Mouse (Mus musculus) hindbrain, embryonic 12.5 days (tissue): ENCODE data around the gene Mlst8. TPM values are rescaled to one million over a fixed set of nuclear protein-coding genes. Genes with fewer than 3 reads are reported as not detected.

Source experiments
- ATAC-seq: fragments of 200-750 bp; cut with Nextera tagmentation; 2 replicates; pipeline ENCODE4 v1.8.0; 2017; ENCODE audit warnings: moderate TSS enrichment; ENCODE audit not compliant: low FRiP score
- H3K27ac ChIP-seq: fragments of 300-500 bp; sonication (generic); 2 replicates; pipeline ENCODE4 v1.5.1; 2016; ENCODE audit warnings: mild to moderate bottlenecking
- H3K27me3 ChIP-seq: fragments of 300-500 bp; sonication (generic); 2 replicates; pipeline ENCODE4 v1.6.1; 2016; ENCODE audit warnings: mild to moderate bottlenecking
- H3K36me3 ChIP-seq: fragments of 300-500 bp; sonication (generic); 2 replicates; pipeline ENCODE4 v1.6.1; 2016; ENCODE audit warnings: mild to moderate bottlenecking
- H3K4me1 ChIP-seq: fragments of 300-500 bp; sonication (generic); 2 replicates; pipeline ENCODE4 v1.6.1; 2016
- H3K4me2 ChIP-seq: fragments of 300-500 bp; sonication (generic); replicated peaks from 2 replicates; pipeline ENCODE4 v1.6.1; 2016; ENCODE audit warnings: mild to moderate bottlenecking
- H3K4me3 ChIP-seq: fragments of 300-500 bp; sonication (generic); 2 replicates; pipeline ENCODE4 v1.5.1; 2016; ENCODE audit warnings: mild to moderate bottlenecking
- H3K9ac ChIP-seq: fragments of 300-500 bp; sonication (generic); 2 replicates; pipeline ENCODE4 v1.6.1; 2016; ENCODE audit warnings: mild to moderate bottlenecking, moderate library complexity
- H3K9me3 ChIP-seq: fragments of 300-500 bp; sonication (generic); replicated peaks from 2 replicates; pipeline ENCODE4 v1.6.1; 2016; ENCODE audit warnings: mild to moderate bottlenecking
- WGBS: fragments of 180-500 bp; shearing (Covaris S2); methylation state at CpG from one replicate; pipeline ENCODE4 v1.1.7; 2016; 5-methylcytosine and 5-hydroxymethylcytosine counted together
- polyA plus RNA-seq: library from polyadenylated mRNA; unstranded; fragments of >200 nt; fragmentation: Nextera tagmentation; extraction: Ambion mirVana; gene quantifications from 2 replicates; pipeline ENCODE4 v1.2.1, GENCODE M21; 2016

Gene Mlst8
- polyA plus RNA-seq, 1 experiment from 2014 or later = 36.9 TPM

DNA sequence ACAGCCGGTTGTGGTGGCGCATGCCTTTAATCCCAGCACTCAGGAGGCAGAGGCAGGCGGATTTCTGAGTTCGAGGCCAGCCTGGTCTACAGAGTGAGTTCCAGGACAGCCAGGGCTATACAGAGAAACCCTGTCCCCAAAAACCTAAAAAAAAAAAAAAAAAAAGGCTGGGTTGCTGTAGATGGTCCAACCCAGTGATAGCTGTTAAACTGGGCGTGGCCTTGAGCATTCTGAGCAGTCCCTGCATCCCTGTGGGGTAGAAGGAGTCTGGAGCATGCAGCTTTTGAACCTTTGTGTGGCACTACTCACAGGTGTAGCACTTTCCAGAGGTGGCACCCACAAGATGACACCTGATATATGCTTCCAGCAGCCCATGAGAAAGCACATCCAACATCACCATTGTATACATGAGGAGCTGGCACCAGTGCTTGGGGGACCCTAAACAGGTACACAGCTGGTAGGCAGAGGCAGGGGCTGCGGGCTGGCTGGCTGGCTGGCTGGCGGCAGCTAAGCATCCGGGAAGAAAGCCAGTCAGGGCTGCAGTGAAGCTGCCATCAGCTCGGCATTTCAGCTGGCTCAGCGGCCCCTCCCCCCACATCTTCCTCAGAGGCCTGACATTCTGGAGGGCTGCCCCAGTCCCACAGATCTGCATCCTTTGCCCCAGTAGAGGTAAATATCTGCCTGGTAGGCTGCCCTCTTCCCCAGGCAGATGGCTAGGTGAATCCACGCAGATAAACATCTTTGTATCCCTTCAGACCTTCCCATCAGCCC lies 6.4 kb upstream of the Mlst8 start:
- H3K4me1 ChIP-seq = peaks cover 25% of the 10 kb centered on the region
- H3K9ac ChIP-seq = 0 out of 2 replicates have a peak overlapping the region, but pooled peaks have one; percentile 43
- H3K4me3 ChIP-seq = no peak overlapping the region
- no peaks in the 10 kb centered on the region for H3K9me3 ChIP-seq
- 50% methylated on average over 11 of the region's 11 CpGs for WGBS
- peak overlapping the region; percentile 23; the same call in 1 of the 2 replicates for H3K4me2 ChIP-seq
- H3K27ac ChIP-seq = peak overlapping the region; percentile 55
- peaks cover 2% of the 10 kb centered on the region; the same call in 1 of the 2 replicates for H3K27me3 ChIP-seq
- no peaks in the 10 kb centered on the region for H3K36me3 ChIP-seq
- no peak for ATAC-seq

DNA sequence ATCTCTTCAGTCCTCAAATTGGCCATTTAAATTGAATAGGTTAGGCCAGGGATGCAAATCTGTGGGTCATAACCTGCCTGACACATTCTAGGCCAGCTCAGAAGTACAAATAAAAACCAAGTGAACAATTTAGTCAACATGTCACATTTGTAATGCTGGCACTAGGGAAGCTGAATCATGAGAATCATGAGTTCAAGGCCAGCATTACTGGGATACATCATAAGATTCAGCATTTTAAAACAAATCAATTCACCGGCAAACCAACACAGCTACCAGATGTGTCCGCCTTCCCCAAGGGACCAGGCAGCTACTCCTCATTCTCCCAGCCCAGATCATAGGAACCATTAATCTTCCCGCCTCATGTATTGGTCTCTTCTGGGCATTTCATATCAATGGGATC lies 4.6 kb upstream of the Mlst8 start:
- Histone ChIP-seq H3K4me2 (no peak overlapping the region), H3K36me3 (no peaks in the 10 kb centered on the region), H3K9ac (no peak overlapping the region), H3K9me3 (no peaks in the 10 kb centered on the region), H3K27me3 (peaks cover 2% of the 10 kb centered on the region; the same call in 1 of the 2 replicates), H3K4me1 (peaks cover 13% of the 10 kb centered on the region), H3K4me3 (no peak overlapping the region), H3K27ac (no peak overlapping the region)
- 67% methylated on average over 3 of the region's 3 CpGs for WGBS
- no peak for ATAC-seq

DNA sequence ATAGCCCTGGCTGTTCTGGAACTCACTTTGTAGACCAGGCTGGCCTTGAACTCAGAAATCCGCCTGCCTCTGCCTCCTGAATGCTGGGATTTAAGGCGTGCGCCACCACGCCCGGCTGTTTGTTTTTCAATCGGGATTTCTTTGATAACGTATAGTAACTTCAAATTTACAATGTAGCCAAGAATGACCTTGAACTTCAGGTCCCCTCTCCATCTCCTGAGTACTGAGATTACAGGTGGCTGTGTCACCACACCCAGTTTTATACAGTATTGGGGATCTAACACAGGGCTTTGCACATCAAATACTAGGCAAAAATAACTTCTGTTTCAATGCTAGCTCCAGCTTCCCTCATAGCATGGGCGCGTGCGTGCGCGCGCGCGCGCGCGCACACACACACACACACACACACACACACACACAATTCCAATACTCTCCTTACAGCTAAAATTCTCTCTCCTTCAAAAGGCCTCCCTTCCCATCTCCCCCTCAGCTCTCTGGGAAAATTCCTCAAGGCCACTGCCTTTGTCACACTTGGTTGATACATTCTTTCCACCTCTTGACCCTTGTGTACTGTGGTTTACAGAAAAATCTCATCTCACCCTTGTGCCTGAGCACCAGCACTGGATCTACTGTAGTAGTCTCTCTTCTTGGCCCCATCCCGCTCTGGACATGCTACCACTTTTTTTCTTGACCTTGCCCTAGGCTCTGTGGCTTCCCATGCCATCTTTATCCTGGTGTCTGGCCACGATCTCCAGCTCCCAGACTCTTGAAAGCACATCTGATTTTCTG lies 2.3 kb upstream of the Mlst8 start:
- WGBS = 94% methylated on average over 20 of the region's 20 CpGs
- ATAC-seq = no peak

DNA sequence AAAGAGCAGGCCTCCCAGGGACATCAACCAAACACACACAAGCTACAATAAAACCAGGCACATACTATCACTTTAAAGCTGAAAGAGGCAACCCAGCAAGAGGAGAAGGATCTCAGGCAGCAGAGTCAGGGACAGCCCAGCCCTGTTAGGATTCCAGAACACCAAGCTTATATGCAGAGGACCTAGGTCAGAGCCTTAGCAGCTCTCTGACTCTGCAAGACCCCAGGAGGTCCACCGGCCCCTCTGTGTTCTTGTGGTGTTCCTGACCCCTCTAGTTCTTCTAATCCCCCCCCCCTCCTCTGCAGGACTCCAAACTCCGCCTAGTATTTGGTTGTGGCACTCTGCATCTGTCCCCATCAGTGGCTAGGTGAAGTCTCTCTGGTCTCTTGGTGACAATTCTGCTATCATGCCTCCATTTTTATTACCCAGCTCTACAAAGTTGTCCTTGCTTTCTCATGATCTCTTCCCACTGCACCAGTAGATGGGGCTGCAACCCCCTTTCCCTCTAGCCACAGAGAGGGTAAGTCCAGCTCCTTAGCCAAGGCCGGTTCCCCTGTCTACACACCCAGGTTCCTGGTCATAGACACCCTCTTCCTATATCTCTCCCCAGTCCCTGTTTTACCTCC lies 1.4 kb upstream of the Mlst8 start:
- no peak overlapping the region for H3K4me3 ChIP-seq
- no peaks in the 10 kb centered on the region for H3K9me3 ChIP-seq
- H3K4me1 ChIP-seq = peaks cover 14% of the 10 kb centered on the region
- peaks cover 22% of the 10 kb centered on the region for H3K36me3 ChIP-seq
- 40% methylated on average over 3 of the region's 3 CpGs for WGBS
- no peak overlapping the region for H3K9ac ChIP-seq
- no peak overlapping the region for H3K4me2 ChIP-seq
- no peak overlapping the region for H3K27ac ChIP-seq
- ATAC-seq = no peak
- 0 out of 2 replicates have a peak, but pooled peaks cover 2% of the 10 kb centered on the region for H3K27me3 ChIP-seq

More for the DNA sequence above, 2.3 kb upstream of the Mlst8 start:
- H3K9me3 ChIP-seq = no peaks in the 10 kb centered on the region
- H3K36me3 ChIP-seq = peaks cover 13% of the 10 kb centered on the region
- H3K4me3 ChIP-seq = no peak overlapping the region
- H3K4me2 ChIP-seq = no peak overlapping the region
- peaks cover 18% of the 10 kb centered on the region for H3K4me1 ChIP-seq
- no peak overlapping the region for H3K27ac ChIP-seq
- 0 out of 2 replicates have a peak, but pooled peaks cover 2% of the 10 kb centered on the region for H3K27me3 ChIP-seq
- no peak overlapping the region for H3K9ac ChIP-seq

DNA sequence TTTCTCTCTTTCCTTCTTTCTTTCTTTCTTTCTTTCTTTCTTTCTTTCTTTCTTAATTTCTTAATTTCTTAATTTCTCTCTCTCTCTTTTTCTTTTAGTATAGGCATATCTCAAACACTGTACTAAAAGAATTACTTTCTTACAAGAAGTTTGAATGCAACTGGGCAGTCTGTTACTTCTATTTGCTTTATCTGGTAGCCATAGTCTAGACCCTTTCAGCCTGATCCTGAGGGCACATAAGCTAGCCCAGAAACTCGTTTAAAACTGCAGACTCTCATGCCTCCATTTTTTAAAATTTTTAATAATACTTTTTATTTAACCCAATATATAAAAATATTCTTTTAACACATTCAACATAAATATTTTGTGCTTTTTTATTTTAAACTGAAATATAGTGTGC lies 553 bp upstream of the Mlst8 start:
- WGBS = 35% methylated on average over 1 of the region's 1 CpGs
- H3K4me3 ChIP-seq = peak overlapping the region; percentile 76
- H3K4me2 ChIP-seq = peak overlapping the region; percentile 62
- peaks cover 31% of the 10 kb centered on the region for H3K36me3 ChIP-seq
- H3K27me3 ChIP-seq = no peaks in the 10 kb centered on the region
- H3K4me1 ChIP-seq = peaks cover 15% of the 10 kb centered on the region
- no peak for ATAC-seq
- H3K27ac ChIP-seq = peak overlapping the region; percentile 64; the same call in 1 of the 2 replicates
- H3K9ac ChIP-seq = 0 out of 2 replicates have a peak overlapping the region, but pooled peaks have one; percentile 43
- no peaks in the 10 kb centered on the region for H3K9me3 ChIP-seq

DNA sequence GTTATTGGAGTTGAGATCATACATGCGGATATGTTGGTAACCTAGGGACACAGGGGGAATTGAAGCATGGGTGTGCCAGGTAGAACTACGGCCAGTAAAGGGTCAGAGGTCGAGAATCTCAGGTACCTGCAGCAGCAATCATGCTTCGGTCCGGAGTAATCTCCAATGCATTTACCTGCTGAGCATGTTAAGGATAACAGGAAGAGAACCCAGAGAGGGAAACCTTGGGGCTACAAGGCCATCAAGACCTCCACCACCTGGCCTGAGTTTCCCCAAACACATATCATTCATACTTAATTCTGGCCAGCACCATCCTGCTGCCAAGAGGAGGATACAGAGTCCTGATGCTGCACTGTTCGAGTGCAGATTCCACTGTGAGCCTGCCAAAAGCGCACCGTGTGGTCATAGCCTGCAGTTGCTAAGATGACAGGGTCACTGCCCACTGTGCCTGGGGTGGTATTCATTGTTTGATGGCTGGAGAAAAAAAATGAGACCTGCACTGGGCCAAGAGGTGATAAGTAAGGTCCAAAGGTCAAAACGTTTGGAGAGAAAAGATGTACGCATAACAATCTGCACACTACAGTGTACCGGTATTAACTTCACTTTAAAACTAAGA lies 785 bp downstream of the Mlst8 start:
- ATAC-seq = peak; percentile 11
- Histone ChIP-seq H3K9me3 (no peaks in the 10 kb centered on the region), H3K36me3 (peaks cover 44% of the 10 kb centered on the region), H3K9ac (peak overlapping the region; percentile 85), H3K27ac (peak overlapping the region; percentile 97; the same call in 1 of the 2 replicates), H3K4me1 (peaks cover 25% of the 10 kb centered on the region), H3K27me3 (no peaks in the 10 kb centered on the region), H3K4me3 (peak overlapping the region; percentile 76), H3K4me2 (peak overlapping the region; percentile 62)
- 52% methylated on average over 11 of the region's 11 CpGs for WGBS

DNA sequence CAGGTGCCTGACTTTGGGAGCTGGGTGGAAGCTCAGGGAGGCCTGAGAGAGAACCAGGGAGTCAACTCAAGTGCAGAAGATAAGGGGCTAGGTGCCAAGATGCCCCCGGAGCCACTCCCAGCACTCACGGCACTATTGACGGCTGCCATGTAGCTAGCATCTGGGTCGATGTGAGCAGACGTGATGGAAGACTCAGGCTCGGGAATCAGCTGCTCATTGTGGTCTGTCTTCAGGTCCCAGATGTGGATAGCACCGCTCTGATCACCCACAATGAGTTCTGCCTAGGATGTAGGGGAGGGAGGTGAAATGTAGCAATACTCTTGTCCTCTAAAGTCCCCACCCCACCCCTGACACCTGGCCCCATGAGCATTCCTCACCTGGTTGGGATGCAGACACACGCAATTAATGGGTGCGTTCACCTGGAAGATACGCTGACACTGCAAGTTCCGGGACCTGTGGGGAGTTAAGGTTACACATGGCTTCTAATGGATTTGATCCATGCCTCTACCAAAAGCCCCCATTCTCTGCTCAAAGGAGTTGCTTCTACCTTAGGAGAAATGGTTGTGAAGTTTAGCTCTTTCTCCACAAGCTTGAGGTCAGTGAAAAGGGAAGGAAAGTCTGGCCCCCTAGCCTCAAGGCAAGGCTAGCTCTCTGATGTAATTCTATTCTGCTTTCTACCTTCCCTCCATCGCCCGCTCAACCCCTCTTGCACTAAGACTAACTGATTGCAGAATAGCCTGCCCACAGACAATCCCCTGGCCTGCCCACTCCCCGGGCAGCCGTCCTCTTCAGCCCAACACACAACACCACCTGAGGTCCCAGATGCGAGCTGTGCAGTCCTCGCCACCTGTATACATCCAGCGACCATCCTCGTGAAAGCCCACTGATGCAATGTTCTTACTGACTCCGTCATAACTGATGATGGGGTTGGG lies 1.6 kb downstream of the Mlst8 start:
- 93% methylated on average over 20 of the region's 20 CpGs for WGBS
- Histone ChIP-seq H3K9ac (peak overlapping the region; percentile 85), H3K27me3 (no peaks in the 10 kb centered on the region), H3K4me2 (peak overlapping the region; percentile 62; the same call in 1 of the 2 replicates), H3K4me3 (no peak overlapping the region), H3K27ac (no peak overlapping the region), H3K9me3 (no peaks in the 10 kb centered on the region), H3K36me3 (peaks cover 44% of the 10 kb centered on the region), H3K4me1 (peaks cover 32% of the 10 kb centered on the region)
- ATAC-seq = no peak

DNA sequence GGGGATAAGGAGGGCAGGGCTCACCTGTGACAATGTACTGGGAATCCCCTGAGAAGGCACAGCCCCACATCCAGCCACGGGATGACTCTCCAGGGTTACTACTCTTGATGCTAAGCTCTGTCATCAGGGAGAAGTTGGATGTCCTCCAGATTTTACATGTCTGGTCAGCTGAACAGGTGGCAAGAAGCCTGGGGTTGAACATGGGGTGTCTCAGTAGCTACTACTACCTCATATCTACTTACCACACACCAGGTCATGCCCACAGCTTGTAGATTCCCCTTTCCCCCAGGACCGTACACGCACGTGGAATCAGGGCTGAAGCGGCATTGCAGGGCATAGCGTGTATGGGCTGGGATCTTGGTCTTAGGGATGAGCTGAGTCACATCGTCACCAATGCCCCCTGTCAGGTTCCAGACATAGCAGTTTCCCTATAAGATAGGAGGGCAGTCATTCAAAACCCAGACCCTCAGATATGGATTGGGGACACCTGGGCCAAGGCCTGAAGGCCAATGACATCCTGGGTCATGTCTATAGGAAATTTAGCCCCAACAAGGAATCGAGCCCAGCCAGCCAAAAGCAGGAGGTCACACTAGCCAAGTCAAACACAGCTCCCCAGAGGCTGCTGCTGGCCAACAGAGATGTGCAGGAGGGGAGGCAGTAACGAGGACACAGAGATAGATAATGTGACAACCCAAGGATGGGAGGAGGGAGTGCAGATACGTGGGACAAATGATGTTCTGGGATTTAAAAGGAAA lies 2.7 kb downstream of the Mlst8 start:
- H3K36me3 ChIP-seq = peaks cover 44% of the 10 kb centered on the region

DNA sequence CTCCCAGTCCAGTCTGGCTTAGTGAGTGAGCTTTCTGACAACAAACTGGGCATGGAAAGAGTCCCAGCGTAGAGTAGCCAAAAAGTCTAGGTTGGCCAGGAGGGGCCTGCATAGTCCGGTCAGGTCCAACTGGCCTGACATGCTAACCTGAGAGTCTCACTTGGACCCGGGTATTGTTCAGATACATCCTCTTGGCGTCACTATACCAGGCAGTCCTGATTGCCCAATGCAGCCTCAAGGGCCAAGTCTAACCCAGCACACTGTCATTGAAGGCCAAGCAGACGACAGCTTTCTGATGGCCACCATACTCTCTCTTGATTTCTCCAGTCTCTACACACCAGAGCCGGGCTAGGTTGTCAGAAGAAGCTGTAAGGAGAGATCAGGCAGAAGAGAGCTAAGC lies 3.3 kb downstream of the Mlst8 start:
- H3K4me2 ChIP-seq = no peak overlapping the region
- H3K9ac ChIP-seq = no peak overlapping the region
- peaks cover 47% of the 10 kb centered on the region for H3K4me1 ChIP-seq
- WGBS = 89% methylated on average over 6 of the region's 6 CpGs
- H3K27ac ChIP-seq = no peak overlapping the region
- peaks cover 44% of the 10 kb centered on the region for H3K36me3 ChIP-seq
- H3K4me3 ChIP-seq = no peak overlapping the region
- no peaks in the 10 kb centered on the region for H3K27me3 ChIP-seq
- ATAC-seq = no peak
- no peaks in the 10 kb centered on the region for H3K9me3 ChIP-seq

More for the DNA sequence above, 2.7 kb downstream of the Mlst8 start:
- Histone ChIP-seq H3K4me2 (no peak overlapping the region), H3K9ac (no peak overlapping the region), H3K9me3 (no peaks in the 10 kb centered on the region), H3K27ac (no peak overlapping the region), H3K4me1 (peaks cover 43% of the 10 kb centered on the region), H3K27me3 (no peaks in the 10 kb centered on the region), H3K4me3 (no peak overlapping the region)
- WGBS = 89% methylated on average over 10 of the region's 10 CpGs
- no peak for ATAC-seq

DNA sequence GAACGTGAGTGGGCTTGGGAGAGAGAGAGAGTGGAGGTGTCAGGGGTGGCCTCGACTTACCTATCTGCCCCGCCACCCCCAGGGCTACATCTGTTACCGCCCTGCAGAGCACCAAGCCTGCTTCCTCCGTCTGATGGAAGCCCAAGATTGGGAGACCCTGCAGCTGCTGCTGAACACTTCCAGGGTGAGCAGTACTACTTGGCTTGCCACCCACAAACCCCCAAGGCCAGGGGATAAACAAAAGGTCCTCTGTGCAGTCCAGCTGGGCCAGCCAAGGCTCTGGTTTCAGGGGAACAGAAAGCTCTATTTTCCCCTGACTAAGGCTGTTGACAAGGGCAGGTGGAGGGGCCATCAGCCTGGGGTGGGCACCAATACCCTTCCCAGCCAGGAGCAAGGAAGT lies 4.3 kb downstream of the Mlst8 start:
- Histone ChIP-seq H3K27ac (peak overlapping the region; percentile 23; the same call in 1 of the 2 replicates), H3K4me3 (no peak overlapping the region), H3K9me3 (no peaks in the 10 kb centered on the region), H3K4me2 (no peak overlapping the region), H3K9ac (no peak overlapping the region), H3K36me3 (peaks cover 44% of the 10 kb centered on the region), H3K4me1 (peaks cover 47% of the 10 kb centered on the region), H3K27me3 (no peaks in the 10 kb centered on the region)
- ATAC-seq = no peak
- WGBS = 81% methylated on average over 5 of the region's 5 CpGs
